Mouse (Mus musculus): ENCODE measurements around the gene 2510009E07Rik.

2510009E07Rik gene

GRCm38 (mm10) chr16:21694463-21695241, at the start of gene 2510009E07Rik:
2510009E07Rik (minus strand) TSS chr16:21694665.
- in situ Hi-C loops (cut with MboI, MseI): no loop called here

GRCm38 (mm10) chr16:21743401-21743800, 48.9 kb upstream of the 2510009E07Rik start:
- in situ Hi-C loops (cut with MboI, MseI): no loop called here

GRCm38 (mm10) chr16:21742898-21743297, 48.4 kb upstream of the 2510009E07Rik start:
- in situ Hi-C loops (cut with MboI, MseI): no loop called here

GRCm38 (mm10) chr16:21742191-21742870, 47.9 kb upstream of the 2510009E07Rik start:
- in situ Hi-C loops (cut with MboI, MseI): no loop called here

GRCm38 (mm10) chr16:21741542-21741941, 47.1 kb upstream of the 2510009E07Rik start:
- in situ Hi-C loops (cut with MboI, MseI): no loop called here

- in situ Hi-C loops (cut with MboI, MseI): no loop called here
Observed at GRCm38 (mm10) chr16:21735638-21736037, 41.2 kb upstream of the 2510009E07Rik start.

- in situ Hi-C loops (cut with MboI, MseI): loop anchor here (10.0 kb wide), 1 partner anchor 193 kb away; no protein-coding TSS in a partner anchor
Observed at GRCm38 (mm10) chr16:21727897-21728364, 33.5 kb upstream of the 2510009E07Rik start.

GRCm38 (mm10) chr16:21727421-21727820, 33.0 kb upstream of the 2510009E07Rik start:
- in situ Hi-C loops (cut with MboI, MseI): loop anchor here (10.0 kb wide), 1 partner anchor 193 kb away; no protein-coding TSS in a partner anchor

- in situ Hi-C loops (cut with MboI, MseI): loop anchor here (10.0 kb wide), 1 partner anchor 189 kb away; no protein-coding TSS in a partner anchor
Observed at GRCm38 (mm10) chr16:21724261-21724660, 29.8 kb upstream of the 2510009E07Rik start.

GRCm38 (mm10) chr16:21719770-21720169, 25.3 kb upstream of the 2510009E07Rik start:
- in situ Hi-C loops (cut with MboI, MseI): loop anchor here (10.0 kb wide), 1 partner anchor 185 kb away; no protein-coding TSS in a partner anchor

GRCm38 (mm10) chr16:21714516-21714915, 20.1 kb upstream of the 2510009E07Rik start:
- in situ Hi-C loops (cut with MboI, MseI): no loop called here

- in situ Hi-C loops (cut with MboI, MseI): no loop called here
Observed at GRCm38 (mm10) chr16:21710321-21710720, 15.9 kb upstream of the 2510009E07Rik start.

GRCm38 (mm10) chr16:21704691-21705090, 10.2 kb upstream of the 2510009E07Rik start:
- in situ Hi-C loops (cut with MboI, MseI): no loop called here

- in situ Hi-C loops (cut with MboI, MseI): no loop called here
Observed at GRCm38 (mm10) chr16:21702314-21702690, 7.8 kb upstream of the 2510009E07Rik start.

GRCm38 (mm10) chr16:21701611-21702313, 7.3 kb upstream of the 2510009E07Rik start:
- in situ Hi-C loops (cut with MboI, MseI): no loop called here

GRCm38 (mm10) chr16:21698136-21698535, 3.7 kb upstream of the 2510009E07Rik start:
- in situ Hi-C loops (cut with MboI, MseI): no loop called here

- in situ Hi-C loops (cut with MboI, MseI): no loop called here
Observed at GRCm38 (mm10) chr16:21696946-21697345, 2.5 kb upstream of the 2510009E07Rik start.

- in situ Hi-C loops (cut with MboI, MseI): no loop called here
Observed at GRCm38 (mm10) chr16:21695242-21695578, 745 bp upstream of the 2510009E07Rik start.

GRCm38 (mm10) chr16:21693981-21694462, 443 bp downstream of the 2510009E07Rik start:
- in situ Hi-C loops (cut with MboI, MseI): no loop called here

GRCm38 (mm10) chr16:21690216-21690755, 4.2 kb downstream of the 2510009E07Rik start:
- in situ Hi-C loops (cut with MboI, MseI): no loop called here

GRCm38 (mm10) chr16:21689141-21689540, 5.3 kb downstream of the 2510009E07Rik start:
- in situ Hi-C loops (cut with MboI, MseI): no loop called here
